Mouse (Mus musculus) small intestine, adult 2 months (tissue): ENCODE results near the gene Smyd2. TPM values are rescaled to one million over a fixed set of nuclear protein-coding genes. Genes with fewer than 3 reads are reported as not detected.

Experiments
- H3K27ac ChIP-seq: fragments of 200-500 bp; 2 replicates; pipeline ENCODE4 v1.5.1; 2012; ENCODE audit warnings: low read depth, low read length, control low read depth, inconsistent platforms; ENCODE audit not compliant: insufficient read depth
- H3K27me3 ChIP-seq: fragments of 200-500 bp; 2 replicates; pipeline ENCODE4 v1.6.1; 2012; ENCODE audit warnings: mild to moderate bottlenecking, moderate library complexity, low read length, inconsistent platforms; ENCODE audit not compliant: control insufficient read depth, insufficient read depth
- H3K36me3 ChIP-seq: fragments of 200-500 bp; 2 replicates; pipeline ENCODE4 v1.6.1; 2012; ENCODE audit warnings: mild to moderate bottlenecking, low read length, control low read depth, inconsistent platforms; ENCODE audit not compliant: control insufficient read depth, insufficient read depth
- H3K4me1 ChIP-seq: fragments of 200-500 bp; 2 replicates; pipeline ENCODE4 v1.6.1; 2012; ENCODE audit warnings: low read length, inconsistent platforms, mixed read lengths; ENCODE audit not compliant: control insufficient read depth, insufficient read depth, insufficient read length
- H3K4me3 ChIP-seq: fragments of 200-500 bp; 2 replicates; pipeline ENCODE4 v1.5.1; 2012; ENCODE audit warnings: low read depth, mild to moderate bottlenecking, control low read depth, inconsistent platforms, low read length, moderate library complexity
- CTCF ChIP-seq: fragments of 200-500 bp; IDR thresholded peaks from 2 replicates; pipeline ENCODE4 v1.5.1; 2012; ENCODE audit warnings: low read depth, mild to moderate bottlenecking, control low read depth, inconsistent platforms, low read length, moderate library complexity, mixed read lengths; ENCODE audit not compliant: insufficient replicate concordance, insufficient read length; ENCODE audit errors: extremely low read depth
- POLR2A ChIP-seq: fragments of 200-500 bp; IDR thresholded peaks from 2 replicates; pipeline ENCODE4 v1.6.1; 2012; ENCODE audit warnings: low read depth, mild to moderate bottlenecking, control low read depth, inconsistent platforms, low read length, moderate library complexity
- WGBS: fragments of 180-500 bp; shearing (Covaris S2); methylation state at CpG from one replicate; pipeline ENCODE4 v1.1.7; 2018; 5-methylcytosine and 5-hydroxymethylcytosine counted together
- polyA plus RNA-seq: library from polyadenylated mRNA; depleted of rRNA; stranded (reverse); fragments of >200 nt; gene quantifications from 2 replicates; pipeline ENCODE4 v1.2.3, GENCODE M21; 2012

Gene Smyd2
- polyA plus RNA-seq, 1 experiment: 27.0 TPM

GRCm38 (mm10) chr1:189873591-189873990, 48.6 kb downstream of the Smyd2 start:
- WGBS: 82% methylated on average over 8 of the region's 8 CpGs
- H3K4me3 ChIP-seq: no peak overlapping the region
- H3K27ac ChIP-seq: no peak overlapping the region
- no peaks in the 10 kb centered on the region for H3K27me3 ChIP-seq
- TF ChIP-seq POLR2A: no peak
- no peak for TF ChIP-seq CTCF
- H3K36me3 ChIP-seq: no peaks in the 10 kb centered on the region
- H3K4me1 ChIP-seq: peaks cover 6% of the 10 kb centered on the region

- TF ChIP-seq CTCF (no peak), POLR2A (no peak)
- H3K4me3 ChIP-seq: no peak overlapping the region
- WGBS: 67% methylated on average over 4 of the region's 4 CpGs
- H3K36me3 ChIP-seq: no peaks in the 10 kb centered on the region
- peaks cover 14% of the 10 kb centered on the region for H3K4me1 ChIP-seq
- H3K27ac ChIP-seq: no peak overlapping the region
- H3K27me3 ChIP-seq: no peaks in the 10 kb centered on the region
Measured at GRCm38 (mm10) chr1:189872050-189872449, 50.1 kb downstream of the Smyd2 start.

- peaks cover 17% of the 10 kb centered on the region for H3K4me1 ChIP-seq
- H3K27ac ChIP-seq: no peak overlapping the region
- H3K4me3 ChIP-seq: no peak overlapping the region
- TF ChIP-seq POLR2A (no peak), CTCF (no peak)
- 82% methylated on average over 8 of the region's 8 CpGs for WGBS
- H3K36me3 ChIP-seq: no peaks in the 10 kb centered on the region
- H3K27me3 ChIP-seq: no peaks in the 10 kb centered on the region
Measured at GRCm38 (mm10) chr1:189871625-189872024, 50.5 kb downstream of the Smyd2 start.

GRCm38 (mm10) chr1:189870539-189870938, 51.6 kb downstream of the Smyd2 start:
- TF ChIP-seq POLR2A (no peak), CTCF (0 out of 2 replicates have a peak, but pooled peaks have one; percentile 30)
- 84% methylated on average over 8 of the region's 8 CpGs for WGBS
- H3K4me3 ChIP-seq: no peak overlapping the region
- H3K4me1 ChIP-seq: peaks cover 17% of the 10 kb centered on the region
- no peaks in the 10 kb centered on the region for H3K36me3 ChIP-seq
- H3K27ac ChIP-seq: no peak overlapping the region
- no peaks in the 10 kb centered on the region for H3K27me3 ChIP-seq

GRCm38 (mm10) chr1:189869651-189870270, 52.4 kb downstream of the Smyd2 start:
- WGBS: 88% methylated on average over 18 of the region's 18 CpGs
- Histone ChIP-seq H3K36me3 (no peaks in the 10 kb centered on the region), H3K4me3 (no peak overlapping the region), H3K4me1 (peaks cover 13% of the 10 kb centered on the region), H3K27me3 (no peaks in the 10 kb centered on the region), H3K27ac (no peak overlapping the region)
- TF ChIP-seq CTCF (peak; percentile 6; the same call in 1 of the 2 replicates), POLR2A (no peak)

- 56% methylated on average over 10 of the region's 10 CpGs for WGBS
- Histone ChIP-seq H3K4me1 (peaks cover 12% of the 10 kb centered on the region), H3K36me3 (no peaks in the 10 kb centered on the region), H3K4me3 (no peak overlapping the region), H3K27ac (no peak overlapping the region), H3K27me3 (no peaks in the 10 kb centered on the region)
- TF ChIP-seq CTCF: no peak
- no peak for TF ChIP-seq POLR2A
Measured at GRCm38 (mm10) chr1:189868036-189868435, 54.1 kb downstream of the Smyd2 start.

GRCm38 (mm10) chr1:189867497-189867896, 54.7 kb downstream of the Smyd2 start:
- TF ChIP-seq POLR2A (no peak), CTCF (no peak)
- no peak overlapping the region for H3K4me3 ChIP-seq
- H3K4me1 ChIP-seq: peaks cover 12% of the 10 kb centered on the region
- H3K27me3 ChIP-seq: no peaks in the 10 kb centered on the region
- no peaks in the 10 kb centered on the region for H3K36me3 ChIP-seq
- WGBS: 13% methylated on average over 9 of the region's 9 CpGs
- H3K27ac ChIP-seq: peak overlapping the region; percentile 39
